Mouse (Mus musculus) urinary bladder, postnatal 10 days (tissue): ENCODE measurements around the gene Gm13283.
"Not testable (repeated sequence)": the region's sequence is repeated elsewhere in the genome, so short reads cannot be mapped to it uniquely, and the experiment has no call there.

Experiments
- DNase-seq: peaks from one replicate; pipeline ENCODE4 v3.0.0; 2022; ENCODE audit warnings: low spot score

Gene Gm13283

DNA sequence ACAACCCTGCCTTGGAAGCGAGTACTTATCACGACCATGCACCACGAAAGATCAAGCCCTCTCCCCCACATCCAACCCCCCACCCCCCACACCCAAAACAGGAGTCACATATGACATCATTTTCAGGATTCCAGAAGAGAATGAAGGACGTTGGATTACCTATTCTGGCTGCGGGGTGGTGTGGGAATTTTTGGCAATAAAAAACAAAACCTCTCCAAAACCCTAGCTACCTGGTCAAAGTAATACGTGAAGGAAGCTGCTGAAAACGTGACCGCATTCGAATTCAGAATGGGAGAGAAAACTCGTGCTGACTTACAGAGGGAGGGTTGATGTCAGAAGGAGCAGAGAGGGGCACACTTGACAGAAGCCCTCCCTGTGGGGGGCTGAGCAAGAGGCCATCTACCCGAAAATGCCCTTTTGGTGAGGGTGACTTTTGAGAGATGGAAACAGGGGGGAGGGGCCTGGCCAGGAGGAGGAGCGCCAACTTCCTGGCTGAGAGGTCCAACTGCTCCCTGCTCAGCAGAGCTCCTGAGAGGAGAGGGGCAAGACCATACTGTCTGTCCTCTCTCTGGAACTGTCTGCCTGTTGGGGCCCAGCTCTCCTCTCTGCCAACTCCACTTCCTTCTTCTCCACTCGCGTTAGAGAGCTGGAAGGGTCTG is at the start of gene Gm13283:
Gm13283 (plus strand) TSS at position 510 of the 659 bp plus-strand sequence.
- peak; percentile 41 for DNase-seq

DNA sequence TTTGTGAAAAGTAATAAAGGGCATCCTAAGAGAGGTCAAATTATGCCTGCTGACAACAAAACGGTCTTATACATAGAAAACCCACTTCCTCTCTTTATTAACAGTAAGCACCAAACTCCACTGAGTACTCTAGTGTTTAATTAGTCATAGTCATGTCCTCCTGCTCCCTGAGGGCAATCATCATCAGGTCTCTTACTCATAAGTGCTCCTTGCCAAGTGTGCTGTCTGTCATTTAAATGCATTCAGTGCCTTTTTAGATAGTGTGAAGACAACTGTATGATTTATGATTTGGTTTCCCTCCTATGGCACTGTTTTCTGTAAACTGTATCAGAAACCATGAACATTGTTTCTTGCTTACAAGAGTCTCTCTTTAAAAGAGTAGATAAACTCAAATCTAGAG is 45.6 kb upstream of the Gm13283 start:
- no peak for DNase-seq

DNA sequence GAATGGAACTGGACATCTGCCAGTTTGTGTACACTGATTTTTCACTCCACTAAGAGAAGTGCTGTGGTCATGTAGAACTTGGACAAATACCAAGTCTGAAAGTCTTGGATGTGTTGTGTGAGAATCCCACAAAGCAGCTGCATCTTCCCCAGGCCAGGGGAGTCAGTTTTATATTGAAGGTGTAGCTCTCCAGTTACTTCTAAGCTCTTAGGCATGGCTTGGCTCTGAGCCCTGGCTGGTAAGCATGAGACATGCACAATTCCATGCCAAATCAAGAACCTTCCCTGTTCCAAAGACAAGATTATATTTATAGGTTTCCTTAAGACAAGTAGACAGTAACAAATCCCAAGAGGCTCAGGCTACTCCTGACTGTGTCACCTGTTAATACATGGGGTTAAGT is 44.9 kb upstream of the Gm13283 start:
- no peak for DNase-seq

DNA sequence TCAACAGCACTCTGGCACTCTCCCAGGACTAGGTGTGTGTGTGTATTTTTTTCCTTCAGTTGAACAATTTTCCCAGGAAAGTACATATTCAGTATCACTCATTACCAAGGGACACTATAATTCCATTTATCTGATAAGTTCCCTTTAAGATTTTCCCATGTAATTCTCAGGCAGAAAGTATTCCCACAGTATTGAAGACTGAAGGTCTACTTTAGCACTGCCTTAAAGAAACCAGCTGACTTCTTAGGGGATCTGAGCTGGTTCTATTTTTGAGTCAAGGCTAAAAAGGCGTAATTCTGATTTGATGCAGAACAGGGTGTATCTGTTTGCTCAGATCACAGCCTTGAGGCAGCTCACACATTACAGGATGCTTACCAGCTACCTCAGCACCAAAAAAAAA is 41.2 kb upstream of the Gm13283 start:
- no peak for DNase-seq

DNA sequence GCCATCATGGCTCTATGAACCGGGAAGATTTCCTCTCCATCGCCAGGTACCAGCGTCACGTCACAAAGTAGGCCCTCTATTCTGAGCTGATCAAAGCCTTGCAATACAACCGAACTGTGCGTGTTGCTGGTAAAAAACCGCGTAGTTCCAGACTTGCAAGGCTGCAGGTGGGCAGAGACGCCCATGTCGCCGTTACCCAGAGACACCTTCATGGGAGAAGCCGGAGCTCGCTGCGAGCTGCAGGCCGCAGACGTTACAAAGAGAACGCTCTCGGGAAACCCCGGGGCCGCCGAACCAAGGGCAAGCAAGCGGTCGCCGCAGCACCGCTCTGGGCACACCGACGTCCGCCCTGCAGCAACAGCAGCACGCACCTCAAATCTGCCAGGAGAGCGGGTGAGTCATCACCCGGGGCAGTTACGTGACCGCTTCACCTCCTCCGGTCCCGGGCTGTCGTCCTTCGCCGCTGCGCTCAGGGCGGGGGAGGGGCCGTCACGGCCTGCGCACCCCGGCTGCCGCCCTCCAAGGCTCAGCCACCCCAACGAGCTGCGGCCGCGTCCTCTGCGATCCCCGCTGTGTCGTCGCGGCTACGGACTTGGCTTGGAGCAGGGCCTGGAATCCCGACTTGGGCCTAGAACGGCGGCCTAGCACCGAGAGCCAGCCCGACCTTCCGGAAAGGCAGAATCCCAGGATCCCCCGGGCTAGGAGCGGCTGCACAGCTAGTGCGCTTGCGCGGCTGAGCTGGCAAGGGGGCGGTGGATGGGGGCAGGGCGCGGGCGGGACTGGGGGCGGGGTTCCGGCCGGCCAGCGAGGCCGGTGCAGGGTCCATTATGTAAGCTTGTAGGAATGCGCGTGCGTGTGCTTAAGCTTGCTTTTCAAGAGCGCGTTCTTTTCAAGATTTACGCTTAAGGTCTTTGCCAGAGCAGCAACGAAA is 37.9 kb upstream of the Gm13283 start, which contains the start of the genes Gm26566 and Klhl9:
Gm26566 (plus strand) TSS at position 15 of the 931 bp plus-strand sequence.
Klhl9 (minus strand) TSS at position 675 of the 931 bp plus-strand sequence.
- DNase-seq = peak; percentile 79

DNA sequence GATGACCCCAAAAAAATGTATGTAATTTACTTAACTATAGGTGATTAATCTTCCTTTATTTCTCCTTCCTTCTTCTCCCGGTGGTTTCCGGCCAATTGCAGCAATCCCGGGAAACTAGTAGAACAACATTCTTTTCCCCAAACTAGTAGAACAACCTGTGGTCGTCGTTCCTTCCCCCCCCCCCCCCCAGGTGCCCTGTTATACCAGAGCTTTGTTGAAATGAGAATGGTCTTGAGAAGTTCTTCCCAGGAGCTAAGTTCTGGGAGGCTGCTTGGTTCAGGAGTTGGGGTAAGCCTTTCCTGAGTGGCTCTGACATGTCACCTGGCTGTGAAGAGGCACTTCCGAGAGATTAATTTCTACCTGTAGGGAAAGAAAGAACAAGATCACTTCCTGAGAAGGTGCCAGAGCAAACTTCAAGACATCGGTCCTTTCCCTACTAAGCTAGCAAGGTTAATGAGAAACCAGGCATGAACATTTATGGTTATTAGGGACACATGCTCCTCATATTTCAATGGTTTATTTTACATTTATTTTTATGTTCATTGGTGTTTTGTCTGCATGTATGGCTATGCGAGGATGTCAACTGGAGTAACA is 36.3 kb upstream of the Gm13283 start:
- no peak for DNase-seq

DNA sequence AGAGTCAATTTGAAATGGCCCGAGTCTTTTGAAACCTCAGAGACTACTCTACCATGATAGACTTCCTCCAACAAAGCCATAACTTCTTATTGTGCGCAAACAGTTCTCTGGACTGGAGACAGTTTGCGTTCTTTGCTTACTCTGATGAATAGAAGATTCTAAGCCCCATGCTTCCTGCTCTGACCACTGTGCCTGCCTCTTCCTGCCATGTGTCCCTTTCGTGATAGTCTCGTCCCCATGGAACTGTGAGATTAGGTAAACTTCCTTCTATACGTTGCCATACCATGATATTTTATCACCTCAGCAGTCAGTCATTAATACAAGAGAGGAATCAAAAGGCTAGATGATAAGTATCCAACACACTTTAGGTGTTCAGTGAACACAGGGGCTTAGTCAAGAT is 33.2 kb upstream of the Gm13283 start:
- no peak for DNase-seq

DNA sequence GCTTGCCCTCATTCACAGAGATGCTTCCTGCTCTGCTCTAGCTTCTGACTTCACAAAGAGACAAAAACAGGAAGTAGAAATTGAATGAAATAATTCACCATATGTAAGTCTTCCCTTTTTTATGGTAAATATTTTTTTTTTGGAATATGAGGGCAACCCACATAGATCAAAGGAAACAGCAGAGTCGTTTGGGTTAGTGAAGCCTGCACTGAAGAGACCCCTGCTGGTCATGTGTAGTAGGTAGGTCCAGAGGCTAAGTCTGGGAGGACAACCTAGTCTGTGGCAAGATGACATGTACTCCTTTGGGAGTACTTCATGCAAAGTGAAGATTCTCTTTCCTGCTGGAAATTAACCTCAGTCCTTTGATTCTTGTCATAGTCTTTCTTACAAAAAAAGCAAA is 32.6 kb upstream of the Gm13283 start:
- DNase-seq = no peak

DNA sequence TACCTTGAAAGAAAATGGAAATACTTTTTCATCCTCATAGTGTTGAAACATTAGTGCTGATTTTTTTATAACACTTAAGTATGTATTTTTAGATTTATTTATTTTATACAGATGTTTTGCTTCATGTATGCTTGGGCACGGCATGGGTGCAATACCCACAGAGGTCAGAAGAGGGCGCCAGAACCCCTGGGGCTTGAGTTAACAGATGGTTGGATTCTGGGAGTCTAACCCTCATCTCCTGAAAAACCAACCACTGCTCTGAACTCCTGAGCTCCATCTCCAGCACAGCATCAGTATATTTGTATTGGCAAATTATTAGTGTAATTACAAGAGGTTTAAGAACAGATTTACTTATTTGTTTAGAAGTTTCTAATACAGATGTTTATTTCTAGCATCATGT is 21.4 kb upstream of the Gm13283 start:
- no peak for DNase-seq

DNA sequence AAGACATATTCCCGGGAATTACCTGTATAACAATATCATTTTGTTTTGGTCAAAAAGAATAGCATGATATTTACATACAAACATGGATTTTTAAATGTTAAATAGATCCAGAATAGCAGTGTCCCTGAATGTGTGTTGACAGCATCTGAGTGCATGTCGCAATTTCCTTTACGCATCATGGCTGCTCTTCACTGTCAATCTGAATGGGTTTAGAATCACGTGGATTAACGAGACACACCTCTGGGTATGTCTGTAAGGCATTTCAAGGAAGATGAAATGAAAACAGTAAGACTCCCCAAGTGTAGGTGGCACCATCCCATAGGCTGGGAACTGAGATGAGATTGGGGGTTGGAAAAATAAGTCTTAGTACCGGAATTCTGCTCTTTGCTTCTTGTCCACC is 20.9 kb upstream of the Gm13283 start:
- DNase-seq = no peak

DNA sequence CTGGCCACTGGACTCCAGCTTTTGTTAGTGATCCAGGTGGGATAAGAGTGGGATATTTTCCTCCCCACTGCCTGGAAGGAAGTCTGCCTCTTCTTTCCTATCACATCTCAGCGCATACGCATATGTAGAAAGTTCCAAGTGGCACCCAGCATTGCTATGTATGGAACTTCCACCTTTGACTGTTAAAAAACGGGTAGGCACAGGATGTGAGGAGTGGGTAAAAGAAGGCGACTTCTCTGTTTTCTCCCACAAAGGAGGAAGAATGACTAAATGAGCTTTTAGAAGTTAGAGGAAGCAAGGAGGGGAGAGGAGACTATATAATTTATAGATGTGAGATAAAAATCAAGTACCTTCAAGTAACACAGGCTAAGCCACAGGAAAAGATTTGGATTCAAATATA is 18.5 kb upstream of the Gm13283 start:
- no peak for DNase-seq

DNA sequence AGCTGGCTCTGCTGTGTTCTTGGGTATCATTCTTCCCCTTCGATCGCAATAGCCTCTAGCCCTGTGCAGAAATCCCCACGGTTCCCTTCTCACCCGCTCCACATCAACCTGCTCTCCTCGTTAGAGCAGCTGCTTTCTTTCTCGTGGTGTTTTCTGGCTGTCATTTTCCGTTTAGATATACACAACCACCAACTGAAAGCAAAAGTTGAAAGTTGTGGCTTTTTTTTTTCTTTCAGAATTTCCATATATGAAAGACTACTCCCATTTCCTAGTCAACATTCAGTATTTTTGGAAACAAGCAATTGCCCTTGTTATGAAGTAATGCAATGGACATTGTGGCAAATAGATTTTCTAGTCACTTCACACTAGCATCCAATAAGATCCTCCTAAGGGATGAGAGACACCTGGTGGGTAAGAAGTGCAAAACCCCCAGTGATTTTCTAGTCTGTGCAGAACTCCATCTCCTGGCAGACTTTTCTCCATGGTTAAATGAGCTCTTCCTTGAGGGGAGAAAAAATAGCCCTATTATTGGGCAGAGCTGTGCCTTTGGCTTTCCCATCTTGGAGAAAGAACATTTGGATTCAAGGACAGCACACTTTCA is 17.0 kb upstream of the Gm13283 start:
- DNase-seq = no peak

DNA sequence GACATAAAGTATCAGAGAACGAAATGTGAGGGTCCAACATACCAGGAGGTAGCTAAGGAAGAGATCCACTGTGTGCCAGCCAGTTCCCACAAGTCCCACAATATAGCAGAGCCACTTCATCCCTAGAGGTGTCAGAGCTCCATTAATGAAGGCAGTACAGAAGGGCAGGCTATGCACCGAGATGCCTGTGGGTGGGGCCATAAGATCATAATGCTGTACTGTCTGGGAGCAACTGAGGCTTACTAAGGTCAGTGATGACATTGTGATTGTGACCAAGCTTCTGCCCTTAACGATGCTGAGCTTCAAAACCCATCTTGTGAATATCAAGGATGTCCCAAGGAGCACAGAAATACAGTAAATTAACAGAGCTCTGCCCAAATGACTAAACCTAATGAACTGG is 15.7 kb upstream of the Gm13283 start:
- no peak for DNase-seq

DNA sequence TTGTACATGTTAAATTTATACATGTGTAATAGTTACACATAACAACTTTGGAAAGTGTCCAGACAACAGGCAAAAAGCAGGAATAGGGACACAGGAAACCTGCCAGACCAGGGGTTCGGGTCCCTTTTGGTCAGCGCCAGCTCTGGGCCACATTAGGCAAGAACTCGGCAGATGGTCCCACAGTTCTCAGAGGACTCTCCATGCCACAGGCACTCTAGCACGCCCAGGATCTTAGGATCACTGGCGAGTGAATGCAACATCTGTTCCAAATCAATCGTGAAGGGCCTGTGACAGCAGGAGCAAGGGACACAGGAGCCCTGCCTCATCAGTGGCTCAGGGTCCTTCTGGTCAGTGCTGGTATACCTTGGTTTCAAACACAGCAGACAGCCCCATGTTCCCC is 10.0 kb upstream of the Gm13283 start:
- DNase-seq = no peak

DNA sequence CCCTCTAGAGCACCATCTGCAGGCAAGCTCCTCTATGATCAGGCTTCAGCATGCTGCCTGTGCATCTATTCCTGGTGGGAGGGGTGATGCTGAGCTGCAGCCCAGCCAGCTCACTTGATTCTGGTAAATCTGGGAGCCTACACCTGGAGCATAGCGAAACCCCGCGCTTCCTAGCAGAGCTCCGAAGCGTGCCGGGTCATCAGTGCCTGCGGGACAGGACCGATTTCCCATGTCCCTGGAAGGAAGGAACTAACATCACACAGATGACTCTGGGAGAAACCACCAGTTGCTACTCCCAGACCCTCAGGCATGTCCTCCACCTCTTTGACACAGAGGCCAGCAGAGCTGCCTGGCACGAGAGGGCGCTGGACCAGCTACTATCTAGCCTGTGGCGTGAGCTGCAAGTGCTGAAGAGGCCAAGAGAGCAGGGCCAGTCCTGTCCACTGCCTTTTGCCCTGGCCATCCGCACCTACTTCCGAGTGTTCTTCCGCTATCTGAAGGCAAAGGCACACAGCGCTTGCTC is 5.0 kb upstream of the Gm13283 start, which contains the start of gene Gm13271:
Gm13271 (plus strand) TSS at position 51 of the 523 bp plus-strand sequence.
- DNase-seq = peak; percentile 72

DNA sequence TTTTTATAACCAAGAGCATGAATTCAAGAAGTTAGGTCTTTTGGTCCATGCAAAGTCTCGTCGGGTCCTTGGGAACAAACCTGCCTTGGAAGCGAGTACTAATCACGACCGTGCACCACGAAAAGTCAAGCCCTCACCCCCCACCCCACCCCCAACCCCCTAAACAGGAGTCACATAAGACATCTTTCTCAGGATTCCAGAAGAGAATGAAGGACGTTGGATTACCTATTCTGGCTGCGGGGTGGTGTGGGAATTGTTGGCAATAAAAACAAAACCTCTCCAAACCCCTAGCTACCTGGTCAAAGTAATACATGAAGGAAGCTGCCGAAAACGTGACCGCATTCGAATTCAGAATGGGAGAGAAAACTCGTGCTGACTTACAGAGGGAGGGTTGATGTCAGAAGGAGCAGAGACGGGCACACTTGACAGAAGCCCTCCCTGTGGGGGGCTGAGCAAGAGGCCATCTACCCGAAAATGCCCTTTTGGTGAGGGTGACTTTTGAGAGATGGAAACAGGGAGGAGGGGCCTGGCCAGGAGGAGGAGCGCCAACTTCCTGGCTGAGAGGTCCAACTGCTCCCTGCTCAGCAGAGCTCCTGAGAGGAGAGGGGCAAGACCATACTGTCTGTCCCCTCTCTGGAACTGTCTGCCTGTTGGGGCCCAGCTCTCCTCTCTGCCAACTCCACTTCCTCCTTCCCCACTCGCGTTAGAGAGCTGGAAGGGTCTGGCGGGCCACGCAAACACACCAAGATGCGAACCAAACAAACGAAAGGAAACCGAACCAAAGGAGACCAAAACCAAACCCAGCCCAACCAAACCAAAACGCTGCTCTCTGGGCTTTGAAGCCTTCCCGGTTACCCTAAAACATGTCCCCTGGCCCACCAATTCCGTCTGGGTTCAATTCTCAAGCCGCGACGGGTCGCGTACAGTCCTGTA is 3.1 kb upstream of the Gm13283 start:
- DNase-seq = not testable (repeated sequence)

DNA sequence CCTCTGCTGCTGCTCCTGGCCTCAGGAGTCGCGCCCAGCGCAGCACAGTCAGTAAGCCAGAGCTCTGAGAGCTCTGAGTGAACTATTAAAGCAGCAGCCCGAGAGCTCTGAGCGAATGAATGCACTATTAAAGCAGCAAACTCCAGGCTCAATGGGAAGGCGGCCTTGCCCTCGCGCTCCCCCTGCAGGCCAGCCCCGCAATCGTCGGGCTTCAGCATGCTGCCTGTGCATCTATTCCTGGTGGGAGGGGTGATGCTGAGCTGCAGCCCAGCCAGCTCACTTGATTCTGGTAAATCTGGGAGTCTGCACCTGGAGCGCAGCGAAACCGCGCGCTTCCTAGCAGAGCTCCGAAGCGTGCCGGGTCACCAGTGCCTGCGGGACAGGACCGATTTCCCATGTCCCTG is 2.3 kb upstream of the Gm13283 start:
- DNase-seq = peak; percentile 88

DNA sequence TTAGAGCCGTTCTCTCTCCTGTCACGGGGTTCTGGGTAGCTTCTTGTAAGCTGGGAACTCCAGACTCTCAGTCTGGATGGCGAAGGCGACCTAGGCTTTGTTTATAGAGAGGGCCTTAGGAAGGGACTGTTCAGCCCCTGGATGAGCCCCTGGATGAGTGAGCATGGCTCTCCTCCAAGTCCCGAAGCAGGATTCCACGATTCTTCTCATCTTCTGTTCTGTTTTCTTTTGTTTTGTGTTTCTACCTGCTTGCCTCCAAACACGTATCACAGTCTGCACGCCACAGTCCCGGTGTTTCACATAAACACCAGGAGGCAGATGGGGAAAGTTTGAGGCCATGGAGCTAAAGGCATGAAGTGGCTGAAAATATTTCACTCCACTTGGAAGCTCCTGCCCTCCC is 1.2 kb upstream of the Gm13283 start:
- not testable (repeated sequence) for DNase-seq

DNA sequence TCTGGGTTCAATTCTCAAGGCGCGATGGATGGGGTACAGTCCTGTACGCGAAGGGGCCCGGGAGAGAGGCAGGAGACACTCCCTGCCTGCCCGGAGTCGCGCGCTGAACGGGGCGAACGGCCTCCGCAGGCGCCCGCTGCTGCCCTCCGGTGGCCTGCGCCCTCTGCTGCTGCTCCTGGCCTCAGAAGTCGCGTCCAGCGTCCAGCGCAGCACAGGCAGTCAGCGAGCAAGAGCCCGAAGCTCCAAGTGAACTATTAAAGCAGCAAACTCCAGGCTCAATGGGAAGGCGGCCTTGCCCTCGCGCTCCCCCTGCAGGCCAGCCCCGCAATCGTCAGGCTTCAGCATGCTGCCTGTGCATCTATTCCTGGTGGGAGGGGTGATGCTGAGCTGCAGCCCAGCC is 512 bp downstream of the Gm13283 start:
- DNase-seq = not testable (repeated sequence)

DNA sequence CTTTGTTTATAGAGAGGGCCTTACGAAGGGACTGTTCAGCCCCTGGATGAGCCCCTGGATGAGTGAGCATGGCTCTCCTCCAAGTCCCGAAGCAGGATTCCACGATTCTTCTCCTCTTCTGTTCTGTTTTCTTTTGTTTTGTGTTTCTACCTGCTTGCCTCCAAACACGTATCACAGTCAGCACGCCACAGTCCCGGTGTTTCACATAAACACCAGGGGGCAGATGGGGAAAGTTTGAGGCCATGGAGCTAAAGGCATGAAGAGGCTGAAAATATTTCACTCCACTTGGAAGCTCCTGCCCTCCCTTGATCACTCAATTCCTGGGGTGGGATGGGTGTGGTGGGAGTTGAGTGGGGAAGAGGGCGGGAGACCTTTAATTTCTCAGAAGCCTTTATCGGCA is 1.9 kb downstream of the Gm13283 start:
- DNase-seq = peak; percentile 76

DNA sequence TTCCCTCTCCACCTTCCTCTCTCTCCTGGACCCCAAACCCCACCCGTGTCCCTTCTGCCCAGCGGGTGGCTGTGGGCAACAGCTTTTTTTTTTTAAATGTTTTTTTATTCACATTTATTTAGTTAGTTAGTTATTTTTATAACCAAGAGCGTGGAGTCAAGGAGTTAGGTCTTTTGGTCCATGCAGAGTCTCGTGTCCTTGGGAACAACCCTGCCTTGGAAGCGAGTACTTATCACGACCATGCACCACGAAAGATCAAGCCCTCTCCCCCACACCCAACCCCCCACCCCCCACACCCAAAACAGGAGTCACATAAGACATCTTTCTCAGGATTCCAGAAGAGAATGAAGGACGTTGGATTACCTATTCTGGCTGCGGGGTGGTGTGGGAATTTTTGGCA is 2.4 kb downstream of the Gm13283 start:
- not testable (repeated sequence) for DNase-seq
